Mouse (Mus musculus) thymus, postnatal 10 days (tissue): ENCODE measurements around the gene Gria1.

Experiments
- DNase-seq, 2 experiments: peaks; one replicate each; pipeline ENCODE4 v3.0.0; 2021; ENCODE audit warnings: low spot score in 2 of 2

The Gria1 gene

GRCm38 (mm10) chr11:57011024-57011690 lies at the start of gene Gria1:
TSS of gene Gria1 (plus strand) at chr11:57011387.
- DNase-seq = no peak

- no peak for DNase-seq
These were observed 49.4 kb upstream of the Gria1 start for GRCm38 (mm10) chr11:56961751-56962150.

GRCm38 (mm10) chr11:56972814-56973213 lies 38.4 kb upstream of the Gria1 start:
- no peak for DNase-seq

DNA sequence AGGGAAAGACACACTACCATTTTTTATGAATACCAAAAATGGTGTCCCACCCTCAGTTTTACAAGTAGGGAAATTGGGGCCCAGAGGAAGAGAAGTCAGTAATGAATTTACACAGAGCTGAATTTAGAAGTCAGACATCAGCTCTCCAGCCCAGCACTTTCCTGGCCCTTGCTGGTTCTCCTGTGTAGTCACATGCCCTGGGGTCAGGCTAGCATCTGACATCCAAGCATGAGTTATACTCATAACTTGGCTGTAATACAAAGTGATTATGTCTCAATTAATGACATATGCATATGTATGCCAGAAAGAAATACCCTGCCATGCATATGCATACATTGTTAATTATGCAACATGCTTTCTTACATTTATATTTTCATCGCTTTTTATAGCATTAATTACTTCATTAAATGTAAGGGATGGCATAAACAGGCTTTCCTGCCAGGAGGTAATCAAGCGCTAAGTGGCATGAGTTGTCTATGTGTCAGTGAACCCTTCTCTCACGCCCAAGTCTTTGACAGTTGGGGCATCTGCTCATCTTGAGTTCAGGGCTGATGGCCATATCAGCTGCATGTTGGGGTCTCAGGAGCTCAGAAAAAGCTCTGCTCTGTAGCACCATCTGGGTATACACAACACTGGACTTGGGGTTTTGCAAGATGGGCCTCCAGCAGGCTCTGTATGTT lies 26.7 kb upstream of the Gria1 start:
- no peak for DNase-seq

GRCm38 (mm10) chr11:56985457-56985856 lies 25.7 kb upstream of the Gria1 start:
- DNase-seq = no peak

DNA sequence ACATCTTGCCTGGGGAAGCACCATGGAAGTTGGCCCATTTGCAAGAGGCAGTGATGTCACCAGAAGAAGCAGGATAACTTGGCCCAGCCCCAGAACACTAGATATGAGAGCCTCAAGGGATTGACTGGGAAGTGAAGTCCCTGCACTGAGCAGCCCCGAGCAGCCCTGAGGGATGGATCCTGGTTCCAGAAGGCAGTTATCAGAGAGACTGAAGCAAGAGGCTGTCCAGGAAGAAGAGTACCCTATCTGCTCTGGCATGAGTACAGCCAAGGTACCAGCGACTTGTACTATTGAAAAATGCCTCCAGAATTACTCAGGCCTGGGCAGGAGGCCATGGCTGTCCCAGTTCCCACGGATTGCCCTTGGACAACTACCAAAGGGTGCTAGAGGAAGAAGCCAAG lies 11.6 kb upstream of the Gria1 start:
- DNase-seq = no peak

GRCm38 (mm10) chr11:57004611-57005010 lies 6.6 kb upstream of the Gria1 start:
- DNase-seq = no peak

DNA sequence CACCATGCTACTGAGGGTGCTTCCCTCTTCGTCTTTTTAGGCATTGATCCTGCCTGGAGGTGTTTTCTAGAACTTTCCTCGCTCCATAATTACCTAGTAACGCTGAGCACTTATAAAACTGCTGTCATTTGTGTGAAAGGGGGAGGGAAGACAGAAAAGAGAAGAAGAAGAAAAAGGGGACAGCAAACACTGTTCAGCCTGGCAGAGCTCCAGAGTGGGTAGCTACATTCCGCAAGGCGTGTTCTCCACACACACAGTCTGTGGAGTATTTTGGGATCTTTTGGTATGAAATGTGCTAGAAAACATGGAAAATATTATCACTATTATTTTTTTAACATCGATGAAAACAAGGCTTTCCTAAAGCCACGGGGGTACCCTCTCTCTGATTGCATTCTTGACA lies 5.8 kb upstream of the Gria1 start:
- DNase-seq = no peak

- DNase-seq = no peak
These were observed 3.4 kb upstream of the Gria1 start for GRCm38 (mm10) chr11:57007790-57008189.

DNA sequence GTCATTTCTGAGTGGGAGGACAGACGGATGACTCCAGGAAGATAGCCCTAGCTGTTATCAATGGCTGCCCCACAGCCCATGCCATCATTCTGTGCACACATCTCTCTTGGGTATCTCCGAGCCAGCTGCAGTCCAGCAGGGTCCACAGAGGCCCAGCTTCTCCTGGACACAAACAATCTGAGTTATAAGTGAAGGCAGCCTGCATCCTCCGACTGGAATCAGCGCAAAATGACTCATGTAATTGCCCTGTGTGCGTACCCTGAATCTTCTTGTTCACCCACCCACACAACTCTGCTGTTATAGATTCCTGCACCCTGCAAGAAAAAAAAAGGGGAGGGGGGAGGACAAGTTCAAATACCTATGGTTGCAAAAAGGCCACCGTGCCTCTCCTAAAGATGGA lies 576 bp upstream of the Gria1 start:
- no peak for DNase-seq

GRCm38 (mm10) chr11:57011691-57012039 lies 478 bp downstream of the Gria1 start:
- no peak for DNase-seq

DNA sequence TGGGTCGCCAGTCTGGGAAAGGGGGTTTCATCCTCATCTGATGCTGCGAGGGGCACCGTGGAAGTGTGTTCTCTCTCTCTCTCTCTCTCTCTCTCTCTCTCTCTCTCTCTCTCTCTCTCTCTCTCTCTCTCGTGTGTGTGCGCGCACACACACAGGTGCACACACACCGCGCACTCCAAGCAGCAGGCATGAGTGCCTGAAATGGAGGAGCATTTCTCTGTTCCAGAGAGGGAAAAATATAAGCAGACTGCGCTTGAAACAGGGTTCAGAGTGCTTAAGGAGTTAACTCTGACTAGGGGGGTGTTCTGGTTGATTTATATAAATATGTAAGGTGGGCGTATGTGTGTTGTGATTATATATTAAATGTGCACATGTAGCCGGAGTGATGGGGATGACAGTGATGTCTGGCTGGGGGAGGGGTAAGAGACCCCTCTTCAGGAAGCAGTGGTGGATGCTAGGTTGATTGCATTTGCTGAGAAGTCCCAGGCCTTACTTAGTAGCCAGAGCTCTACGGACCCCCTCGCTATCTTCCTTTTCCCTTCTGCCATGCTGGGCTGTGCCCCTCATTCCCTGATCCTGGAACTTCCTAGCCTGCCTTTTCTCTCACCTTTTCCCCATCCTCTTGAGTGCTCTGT lies 1.2 kb downstream of the Gria1 start:
- DNase-seq = no peak

DNA sequence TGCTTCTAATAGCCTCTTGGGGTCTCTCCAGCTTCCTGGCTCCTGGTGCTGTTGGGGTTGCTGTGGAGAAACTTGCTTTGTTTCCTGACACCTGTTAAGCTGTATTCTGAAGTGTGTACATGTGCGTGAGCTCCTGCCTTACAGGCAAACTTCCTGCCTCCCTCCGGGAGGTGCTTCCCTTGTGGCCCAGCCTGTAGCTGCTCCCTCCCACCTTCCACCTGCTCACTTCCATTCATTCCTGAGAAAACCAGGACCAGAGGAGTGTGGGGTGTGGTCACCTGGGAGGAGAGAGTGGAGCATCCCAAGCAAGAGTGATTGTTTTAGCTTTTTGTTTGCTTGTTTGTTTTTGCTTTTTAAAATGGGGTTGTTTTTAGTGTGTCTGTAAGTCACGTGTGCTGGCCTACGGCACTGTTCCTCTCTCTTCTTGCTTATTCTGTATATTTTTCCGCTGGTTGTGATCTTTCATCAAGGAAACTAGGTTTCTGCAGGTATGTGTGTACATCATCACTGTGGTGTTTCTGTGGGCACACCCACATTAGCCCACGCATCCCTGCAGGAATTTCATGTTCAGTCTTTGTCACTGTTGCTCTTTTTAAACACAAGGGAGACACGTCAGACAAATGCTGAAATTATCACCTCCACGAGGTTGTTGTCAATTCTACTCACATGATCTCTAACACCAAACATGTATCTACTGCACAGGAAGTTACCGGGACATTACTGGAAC lies 2.4 kb downstream of the Gria1 start:
- DNase-seq = no peak

- no peak for DNase-seq
These were observed 3.2 kb downstream of the Gria1 start for GRCm38 (mm10) chr11:57014396-57014795.

DNA sequence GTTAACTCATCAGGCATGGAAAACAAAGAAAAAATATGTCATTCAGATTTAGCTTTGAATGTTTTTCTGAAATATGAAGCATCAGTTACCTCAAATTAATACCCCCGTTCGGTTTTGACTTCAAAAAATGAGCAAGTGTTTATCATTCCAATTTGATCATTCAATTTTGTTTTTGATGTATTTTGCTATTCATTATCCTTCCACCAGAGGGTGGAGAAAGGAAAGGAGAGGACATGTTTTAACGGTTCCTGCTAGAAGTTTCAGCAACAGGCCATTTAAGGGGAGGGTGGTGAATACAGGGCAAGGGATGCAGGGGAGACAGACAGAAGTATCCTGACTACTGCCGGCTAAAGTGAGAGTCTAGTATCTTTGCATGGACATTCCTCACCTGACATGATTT lies 7.3 kb downstream of the Gria1 start:
- no peak for DNase-seq

GRCm38 (mm10) chr11:57022400-57022799 lies 11.2 kb downstream of the Gria1 start:
- DNase-seq = no peak

DNA sequence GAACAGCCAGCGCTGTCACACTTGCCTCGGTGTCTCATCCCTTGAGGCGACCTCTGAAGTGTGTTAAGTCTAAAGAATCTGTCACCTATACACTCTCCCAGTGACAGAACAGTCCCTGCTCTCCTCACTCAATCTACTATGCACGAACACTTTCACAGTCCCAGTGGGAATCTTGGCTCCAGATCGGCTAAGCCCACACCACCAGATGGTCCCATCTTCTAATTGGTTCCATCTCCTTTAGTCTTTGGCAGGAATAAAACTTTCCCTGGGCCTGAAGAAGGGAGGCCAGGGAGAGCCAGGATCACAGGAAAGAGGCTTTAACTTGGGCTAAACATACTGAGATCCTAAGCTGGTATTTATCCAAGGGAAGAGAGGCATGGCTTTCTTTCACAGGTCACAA lies 19.3 kb downstream of the Gria1 start:
- DNase-seq = no peak

DNA sequence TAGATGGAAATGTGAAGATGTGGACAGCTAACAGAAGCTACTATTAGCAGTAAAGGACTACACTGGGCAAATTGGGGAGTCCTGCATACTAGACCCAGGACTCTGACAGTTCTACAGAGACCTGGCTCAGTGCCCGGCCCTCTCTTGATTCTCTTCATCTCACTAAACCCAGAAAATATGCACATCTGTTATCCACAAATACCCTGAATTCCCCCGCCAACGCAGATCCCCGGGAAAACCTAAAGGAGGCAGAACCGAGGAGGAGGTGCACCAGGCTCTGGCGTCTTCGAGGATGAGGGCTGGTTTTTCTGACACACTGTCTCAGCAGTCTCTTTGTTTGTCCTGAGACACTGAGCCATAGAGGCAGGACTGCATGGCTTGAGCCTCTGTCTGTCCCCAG lies 27.6 kb downstream of the Gria1 start:
- DNase-seq = no peak

GRCm38 (mm10) chr11:57039306-57039705 lies 28.1 kb downstream of the Gria1 start:
- DNase-seq = no peak

- no peak for DNase-seq
These were observed 30.9 kb downstream of the Gria1 start for GRCm38 (mm10) chr11:57042057-57042456.

GRCm38 (mm10) chr11:57044146-57044545 lies 33.0 kb downstream of the Gria1 start:
- DNase-seq = no peak

DNA sequence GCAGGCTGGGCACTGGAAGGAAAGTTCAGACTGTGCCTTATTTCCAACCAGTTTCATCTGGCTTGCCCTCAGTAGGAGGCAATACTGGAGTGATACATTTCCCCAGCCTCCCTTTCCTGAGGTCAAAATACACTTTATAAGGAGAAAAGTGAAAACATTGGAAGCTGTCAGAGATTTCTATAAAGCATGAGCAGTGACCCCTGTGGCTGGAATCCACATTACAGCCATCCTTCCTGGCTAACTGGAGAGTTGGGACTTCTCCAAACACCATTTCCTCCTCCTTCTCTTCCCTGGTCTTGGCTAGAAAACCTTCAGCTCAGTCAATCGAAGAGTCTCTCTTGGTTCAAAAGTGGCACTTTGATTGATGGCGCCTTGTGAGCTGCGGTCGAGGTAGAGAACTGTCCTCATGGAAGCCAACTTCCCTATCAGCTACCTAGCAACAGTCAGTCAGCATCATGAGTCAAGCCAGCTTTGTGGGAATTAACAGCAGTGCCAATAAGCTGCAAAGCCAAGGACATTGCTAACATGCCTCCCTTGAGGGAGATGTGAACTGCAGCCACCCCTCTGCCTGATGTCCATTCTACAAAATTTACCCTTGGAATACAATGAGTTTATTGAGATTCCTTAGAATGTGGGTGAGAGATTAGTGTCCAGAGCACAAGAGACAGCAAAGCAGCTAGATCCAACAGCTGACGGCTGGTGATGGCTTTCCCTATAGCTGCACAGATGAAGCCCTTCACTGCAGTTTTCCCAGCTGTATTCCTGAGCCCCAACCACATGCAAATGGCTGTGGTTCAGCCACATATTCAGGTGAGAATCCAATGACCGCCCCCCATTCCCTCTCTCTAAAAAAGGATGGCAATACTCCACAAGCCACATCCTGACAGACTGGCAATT lies 40.7 kb downstream of the Gria1 start:
- no peak for DNase-seq
